Mouse (Mus musculus) adrenal gland, adult 18-20 months (tissue): ENCODE measurements around the gene March10. TPM values are rescaled to one million over a fixed set of nuclear protein-coding genes. Genes with fewer than 3 reads are reported as not detected.

Source experiments
- DNase-seq, 2 experiments: peaks; one replicate each; pipeline ENCODE4 v3.0.0; 2021 to 2022; ENCODE audit warnings: low spot score in 2 of 2
- total RNA-seq, 2 experiments: library from RNA; stranded (reverse); gene quantifications; 1 replicate in 1 of 2; 2 replicates in 1 of 2; pipeline ENCODE4 v1.2.3; 2021

March10 gene
- total RNA-seq, 2 experiments from 2014 or later: not detected

DNA sequence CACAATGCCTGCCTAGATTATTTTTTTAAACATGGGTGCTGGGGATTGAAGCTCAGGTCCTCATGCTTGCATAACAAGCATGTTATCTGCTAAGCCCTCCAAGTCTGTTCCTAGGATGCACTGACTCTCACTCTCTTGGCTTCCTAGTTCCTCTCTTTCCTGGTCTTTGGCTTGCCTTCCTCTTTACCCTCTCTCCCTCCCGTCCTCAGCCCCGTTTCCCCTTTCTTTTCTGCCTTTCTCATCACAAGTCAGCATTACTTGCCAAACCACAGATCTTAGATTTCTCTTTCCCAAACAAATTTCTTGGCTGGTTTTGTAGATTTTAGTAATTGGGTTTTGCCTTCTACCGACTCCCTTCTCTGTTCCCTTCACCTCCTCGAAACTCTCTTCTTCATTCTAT is 10.2 kb upstream of the March10 start:
- DNase-seq: no peak

DNA sequence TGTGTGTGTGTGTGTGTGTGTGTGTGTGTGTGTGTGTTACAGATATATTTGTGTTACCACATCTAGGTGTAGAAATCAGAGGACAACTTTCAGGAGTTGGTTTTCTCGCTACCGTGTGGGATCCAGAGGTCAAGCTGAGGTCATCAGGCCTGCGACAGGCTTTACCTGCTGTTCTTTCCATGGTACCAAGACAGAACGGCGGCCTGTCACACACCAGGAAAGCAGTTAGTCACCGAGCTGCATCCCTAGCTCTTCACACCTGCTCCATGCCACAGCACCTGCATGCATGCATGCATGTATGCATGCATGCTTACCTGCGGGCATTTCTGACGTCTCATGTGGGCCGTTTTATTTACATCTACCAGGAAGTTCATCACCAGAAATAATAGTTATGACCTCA is 9.0 kb upstream of the March10 start:
- no peak for DNase-seq

DNA sequence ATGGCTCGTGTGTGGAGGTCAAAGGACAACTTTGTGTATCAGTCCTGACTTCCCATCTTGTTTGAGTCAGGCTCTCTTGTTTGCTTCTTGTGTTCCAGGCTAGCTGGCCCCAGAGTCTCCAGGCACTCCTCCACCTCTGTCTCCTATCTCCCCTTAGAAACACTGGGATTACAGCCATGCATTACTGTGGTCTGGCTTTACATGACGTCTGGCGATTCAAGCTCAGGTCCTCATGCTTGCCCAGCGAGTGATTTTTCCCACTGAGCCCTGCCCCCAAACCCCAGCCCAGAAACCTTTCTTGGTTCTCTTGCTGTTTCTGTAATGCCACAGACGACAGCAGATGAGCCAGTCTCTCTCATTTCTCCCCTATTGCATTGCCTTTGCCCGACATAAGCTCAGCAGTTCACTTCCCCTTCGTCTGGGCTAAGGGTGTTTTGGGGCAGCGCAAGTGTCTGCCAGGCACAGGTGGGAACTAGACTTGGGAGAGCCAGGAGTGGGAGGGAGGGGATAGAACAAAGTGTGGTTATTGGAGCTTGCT is 8.0 kb upstream of the March10 start:
- DNase-seq: no peak

DNA sequence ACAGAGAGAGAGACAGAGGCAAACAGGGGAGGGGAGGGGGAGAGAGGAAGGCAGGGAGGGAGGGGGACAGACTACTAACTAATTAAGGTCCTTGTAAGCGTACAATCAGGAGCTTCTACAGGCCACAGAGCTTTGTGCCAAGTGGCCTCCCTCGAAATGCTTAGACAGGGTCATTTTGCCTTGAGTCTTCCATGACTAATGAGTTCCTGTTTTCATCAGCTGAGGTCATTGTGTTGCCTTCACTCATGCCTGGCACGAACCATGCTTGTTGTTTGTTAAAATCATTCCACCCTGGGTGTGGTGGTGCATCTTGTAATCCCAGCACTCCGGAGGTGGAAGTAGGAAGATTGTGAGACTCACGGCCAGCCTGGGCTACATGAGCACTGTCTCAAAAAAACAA is 3.4 kb upstream of the March10 start:
- DNase-seq: peak in 1 of 2 experiments; percentile 15

DNA sequence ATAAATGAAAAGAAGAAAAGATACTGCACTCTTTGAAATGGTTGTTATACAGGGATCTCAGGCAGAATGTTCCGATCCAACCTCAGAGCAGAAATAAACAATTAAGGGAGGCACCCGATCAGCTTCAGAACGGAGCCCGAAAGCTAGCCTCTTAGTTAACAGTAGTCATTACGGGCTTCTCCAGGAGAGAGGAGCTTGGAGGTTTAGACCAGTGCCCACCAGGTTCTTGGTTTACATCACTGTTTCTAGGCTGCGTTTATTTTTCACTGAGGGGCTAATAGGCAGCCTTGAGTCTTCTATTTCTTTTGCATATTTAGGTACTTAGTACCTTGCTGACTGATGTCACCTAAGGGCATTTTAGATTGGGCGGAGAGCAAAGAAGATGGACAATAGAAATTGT is 506 bp upstream of the March10 start:
- DNase-seq: no peak

DNA sequence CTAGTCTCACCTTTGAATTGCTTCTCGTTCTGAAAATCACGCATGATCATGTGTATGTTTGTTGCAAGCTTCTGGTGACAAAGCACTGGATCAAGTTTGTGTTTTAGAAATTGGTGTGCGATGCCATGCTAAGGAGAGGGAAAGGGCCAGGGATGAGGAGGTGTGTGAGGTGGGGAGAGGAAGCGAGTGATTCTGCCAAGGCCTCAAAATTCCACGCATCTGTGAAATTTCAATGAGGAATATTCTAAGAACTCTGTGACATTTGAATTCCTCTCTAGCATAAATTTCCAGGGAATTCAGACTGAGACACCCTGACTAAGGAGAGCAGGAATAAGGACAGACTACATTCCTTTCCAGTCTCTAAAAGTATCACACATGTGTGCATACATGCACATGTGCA is 1.4 kb downstream of the March10 start:
- no peak for DNase-seq

DNA sequence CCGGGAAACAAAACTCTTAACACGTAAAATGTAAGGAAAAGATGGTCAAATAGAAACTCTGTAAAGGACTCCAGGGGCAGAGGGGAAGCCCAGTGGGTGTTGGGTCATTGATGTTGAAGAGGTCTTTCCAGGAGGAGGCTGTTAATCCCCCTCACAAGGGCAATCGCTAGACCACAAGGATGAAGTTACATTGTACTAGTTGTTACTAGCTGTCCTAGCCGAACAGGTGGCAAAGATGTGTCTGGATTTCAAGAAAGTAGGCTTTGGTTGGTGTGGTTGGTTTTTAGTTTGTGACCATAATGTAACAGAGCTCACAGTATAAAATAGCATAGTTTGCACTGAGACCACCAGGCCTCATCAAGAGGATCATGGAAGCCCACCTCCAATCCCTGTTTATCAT is 3.5 kb downstream of the March10 start:
- DNase-seq: no peak

DNA sequence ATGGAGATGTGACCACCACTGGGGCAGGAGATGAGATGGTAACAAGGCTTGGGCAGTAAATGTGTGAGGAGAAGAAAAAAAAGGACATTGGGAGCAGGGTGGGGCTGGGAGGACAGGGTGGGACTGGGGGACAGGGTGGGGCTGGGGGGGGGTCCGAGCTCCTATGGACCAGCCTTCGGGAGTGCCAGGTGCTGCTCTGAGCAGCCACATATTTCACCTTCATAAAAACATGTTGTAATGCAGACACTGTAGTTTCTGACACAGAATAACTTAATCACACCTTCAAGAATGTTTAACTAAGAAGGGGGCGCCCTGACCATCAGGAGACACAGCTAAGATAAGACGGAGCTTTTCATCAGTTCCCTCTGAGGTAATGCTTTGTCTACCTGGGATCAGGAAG is 4.0 kb downstream of the March10 start:
- DNase-seq: no peak

DNA sequence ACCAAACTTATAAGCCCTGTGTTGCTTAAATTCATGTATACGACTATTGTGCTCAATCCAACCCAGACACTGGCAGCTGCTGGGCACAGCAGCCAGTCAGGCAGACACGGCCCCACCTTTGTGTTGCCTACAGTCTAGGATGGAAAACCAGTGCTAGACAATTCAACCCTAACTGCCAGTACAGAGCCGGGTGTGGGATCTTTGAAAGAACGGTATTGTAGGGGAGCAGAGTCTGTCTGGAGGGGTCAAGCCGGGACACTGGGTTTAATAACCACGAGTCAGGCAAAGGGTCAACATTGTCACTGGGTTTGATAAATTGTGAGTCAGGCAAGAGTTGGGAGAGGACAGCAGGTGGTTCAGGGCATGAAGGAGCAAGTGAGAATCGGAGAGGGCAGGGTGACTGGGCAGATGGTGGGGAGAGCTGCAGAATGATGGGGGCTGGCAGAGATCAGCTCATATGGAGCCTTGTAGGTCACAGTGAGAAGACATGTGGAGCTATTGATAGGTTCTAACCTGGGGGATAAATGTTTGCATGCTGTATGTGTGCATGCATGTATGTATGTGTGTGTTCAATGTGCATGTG is 4.9 kb downstream of the March10 start:
- DNase-seq: no peak

DNA sequence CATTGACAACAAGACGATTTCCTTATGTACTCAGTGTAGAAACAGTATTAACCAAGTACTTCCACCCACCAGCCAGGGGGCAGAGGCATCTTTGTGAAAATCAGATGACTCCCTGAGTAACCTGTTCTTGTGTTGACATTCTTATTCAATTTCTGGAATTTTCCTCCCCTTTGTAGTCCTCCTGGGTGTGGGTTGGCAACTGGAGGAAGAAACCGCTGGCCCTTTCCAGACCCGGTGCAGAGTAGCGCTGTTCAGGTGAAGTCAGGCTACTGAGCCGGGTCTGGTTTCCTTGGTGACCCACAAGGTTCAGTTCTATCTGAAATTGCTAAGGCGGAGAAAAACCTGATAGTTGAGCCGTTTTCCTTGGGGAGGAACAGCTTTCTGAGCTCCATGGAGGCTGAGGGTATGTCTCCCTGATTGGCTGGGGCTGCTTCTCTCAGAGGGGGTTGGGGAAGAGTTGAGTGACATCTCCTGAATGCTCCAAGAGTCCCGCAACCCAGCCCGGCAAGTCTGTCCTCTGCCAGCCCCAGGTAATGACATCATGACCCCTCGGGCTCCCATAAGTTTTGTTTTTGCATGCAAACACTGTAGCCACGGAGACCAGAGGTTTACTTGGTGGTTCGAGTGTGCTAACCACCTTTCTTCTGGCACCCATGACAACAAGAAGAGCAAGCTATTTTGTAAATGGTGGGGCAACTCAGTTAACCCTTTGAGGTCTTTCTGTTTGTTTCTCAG is 6.8 kb downstream of the March10 start:
- DNase-seq: no peak

DNA sequence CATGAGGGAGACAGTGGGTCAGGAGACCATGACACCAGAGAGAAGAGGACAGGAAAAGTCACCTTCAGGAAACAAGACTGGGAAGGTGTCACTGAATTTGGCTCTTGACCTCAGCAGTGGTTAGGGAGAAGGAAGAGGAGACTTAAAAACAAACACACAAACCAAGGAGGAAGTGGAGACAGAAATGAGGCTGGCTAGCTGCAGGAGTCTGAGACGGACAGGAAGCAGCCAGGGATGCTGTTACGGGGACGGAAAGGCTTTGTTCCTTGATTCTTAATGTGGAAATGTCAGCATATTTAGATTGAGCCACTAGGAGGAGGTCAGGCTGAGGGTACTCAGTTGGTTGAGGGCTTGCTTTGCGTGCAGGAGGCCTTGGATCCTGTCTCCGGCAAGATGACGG is 8.9 kb downstream of the March10 start:
- no peak for DNase-seq

DNA sequence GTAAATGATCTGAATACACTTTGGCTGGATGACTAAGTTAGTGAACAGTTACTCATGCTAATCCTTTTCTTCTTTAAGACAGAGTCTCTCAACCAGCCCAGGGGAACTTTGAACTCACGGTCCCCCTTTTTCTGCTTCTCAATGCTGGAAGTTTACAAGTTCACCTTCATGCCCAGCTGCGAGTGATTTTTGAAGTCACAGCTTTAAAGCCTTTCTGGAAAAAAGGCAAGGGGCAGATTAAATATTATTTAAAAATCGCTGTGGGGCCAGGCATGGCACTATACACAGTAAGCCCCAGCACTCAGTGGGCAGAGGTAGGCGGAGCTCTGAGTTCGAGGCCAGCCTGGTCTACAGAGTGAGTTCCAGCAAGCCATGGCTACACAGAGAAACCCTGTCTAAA is 10.3 kb downstream of the March10 start:
- DNase-seq: no peak

DNA sequence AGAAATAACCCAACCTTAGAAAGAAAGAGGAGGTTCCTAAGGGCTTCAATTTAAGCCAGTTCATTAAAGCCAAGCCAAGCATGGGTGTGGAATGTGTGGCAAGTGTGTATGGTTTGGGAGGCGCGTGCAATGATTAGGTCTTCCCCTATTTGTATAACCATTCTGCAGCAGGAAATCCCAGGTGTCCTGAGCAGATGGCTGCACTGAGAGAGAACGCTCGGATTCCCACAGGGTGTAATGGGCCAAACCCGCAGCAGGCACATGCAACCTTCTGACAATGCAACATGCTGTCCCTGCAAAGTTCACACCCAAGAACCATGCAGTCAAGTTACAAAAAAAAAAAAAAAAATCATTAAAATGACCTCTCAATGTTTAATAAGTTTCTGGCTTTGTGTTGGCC is 10.8 kb downstream of the March10 start:
- no peak for DNase-seq

DNA sequence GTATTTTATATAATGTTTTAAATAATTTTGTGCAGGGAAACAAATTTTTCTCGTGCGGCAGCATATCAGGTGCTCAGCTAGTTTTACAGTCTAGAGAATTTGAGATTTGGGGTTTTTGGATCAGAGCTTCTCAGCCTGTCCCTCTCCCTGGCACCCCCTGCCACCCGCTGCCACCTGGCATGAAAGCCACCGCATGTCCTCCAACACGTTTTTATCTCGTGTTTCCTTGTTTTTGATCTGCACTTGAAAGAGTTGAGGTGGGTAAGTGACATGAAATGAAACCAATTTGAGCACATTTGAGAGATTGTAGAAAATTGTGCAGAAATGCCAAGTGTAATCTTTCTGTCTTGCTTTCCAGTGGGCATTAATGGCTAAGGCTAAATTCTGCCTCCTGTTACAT is 11.6 kb downstream of the March10 start:
- no peak for DNase-seq

DNA sequence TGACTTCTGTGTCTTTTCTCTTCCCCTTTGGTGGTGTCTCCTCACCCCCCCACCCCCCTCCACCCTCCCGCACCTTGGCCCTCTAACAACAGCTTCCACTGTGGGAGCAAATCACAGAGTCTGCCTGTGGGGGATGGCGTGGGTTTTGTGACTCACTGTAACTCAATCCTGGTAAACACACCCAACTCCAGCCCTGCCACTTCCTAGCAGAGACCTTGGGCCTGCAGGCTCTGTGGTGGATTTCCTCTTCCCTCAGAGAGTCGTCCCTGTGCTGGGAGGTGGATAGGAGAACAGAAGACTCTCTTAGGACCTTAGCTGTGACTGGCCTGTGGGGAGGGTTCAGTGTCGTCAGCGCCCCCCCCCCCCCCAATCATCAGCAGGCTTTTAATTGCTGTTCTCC is 13.0 kb downstream of the March10 start:
- DNase-seq: no peak

DNA sequence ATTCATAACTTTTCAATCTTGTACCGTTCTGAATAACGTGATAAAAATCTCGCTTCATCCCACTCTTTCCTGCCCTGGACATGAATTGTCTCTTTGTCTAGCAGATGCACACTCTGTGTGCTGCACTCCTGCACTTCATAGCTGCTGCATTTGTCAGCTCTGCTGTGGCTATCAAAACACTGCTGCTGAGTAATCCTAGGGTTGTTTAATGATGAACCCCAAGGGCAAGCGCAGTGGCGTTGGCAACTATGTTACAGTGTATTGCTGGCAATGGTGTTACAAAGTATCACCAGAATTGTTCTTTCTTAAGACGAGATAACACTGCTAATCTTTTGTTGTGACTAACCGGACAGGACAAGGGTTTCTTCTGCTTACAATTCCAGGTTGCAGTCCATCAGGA is 16.7 kb downstream of the March10 start:
- no peak for DNase-seq

DNA sequence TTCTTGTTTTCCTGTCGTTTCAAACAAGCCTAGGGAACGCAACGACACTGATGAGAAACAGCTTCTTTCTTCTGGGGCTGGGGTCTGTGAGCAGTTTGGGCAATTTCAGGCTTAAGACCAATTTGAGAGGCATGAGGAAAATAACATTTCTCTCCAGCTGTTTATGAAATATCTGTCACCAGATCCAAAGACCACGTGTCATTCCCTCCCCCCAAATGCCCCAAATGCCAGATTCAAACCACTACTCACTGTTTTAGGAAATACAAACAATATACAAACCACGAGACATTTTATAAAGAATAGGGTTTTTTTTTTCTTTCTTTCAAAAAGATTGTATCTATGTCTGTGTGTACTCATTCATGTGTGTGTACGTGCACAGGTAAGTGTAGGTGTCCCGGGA is 17.6 kb downstream of the March10 start:
- DNase-seq: no peak

DNA sequence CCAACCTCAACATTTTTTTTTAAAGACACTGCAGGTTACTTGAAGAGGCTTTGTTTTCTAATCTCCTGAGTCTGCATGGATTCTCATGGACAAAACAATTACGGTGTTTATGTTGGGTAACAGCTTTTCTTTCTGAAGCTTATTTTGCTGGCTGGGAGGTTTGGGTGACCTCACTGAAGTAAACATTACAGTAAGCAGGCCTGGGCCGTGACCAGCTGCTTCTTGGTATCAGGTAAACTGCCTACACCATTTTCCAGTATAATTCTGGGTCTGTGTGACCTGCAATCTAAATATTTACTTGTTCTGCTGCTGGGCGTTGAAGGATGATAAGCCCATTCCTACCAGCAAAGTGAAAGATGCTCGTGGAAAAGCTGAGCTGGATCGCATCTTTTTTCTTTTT is 30.1 kb downstream of the March10 start:
- no peak for DNase-seq

DNA sequence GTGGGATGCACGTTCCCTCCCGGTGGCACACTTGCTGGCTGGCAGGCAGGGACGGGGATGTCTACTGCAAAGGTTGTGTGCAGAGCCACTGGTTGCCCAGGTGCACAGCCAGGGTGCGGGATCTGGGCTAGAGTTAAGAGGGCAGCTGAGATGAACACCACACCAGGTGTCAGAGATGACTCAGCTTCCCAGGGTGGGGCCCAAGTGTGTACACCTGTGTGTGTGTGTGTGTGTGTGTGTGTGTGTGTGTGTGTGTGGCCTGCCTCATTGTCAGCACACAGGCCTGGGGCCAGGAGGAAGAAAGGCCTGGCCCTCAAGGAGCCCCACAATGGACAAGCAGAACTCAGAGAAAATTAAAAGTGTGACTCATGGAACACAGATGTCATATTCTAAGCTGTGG is 31.9 kb downstream of the March10 start:
- DNase-seq: no peak

DNA sequence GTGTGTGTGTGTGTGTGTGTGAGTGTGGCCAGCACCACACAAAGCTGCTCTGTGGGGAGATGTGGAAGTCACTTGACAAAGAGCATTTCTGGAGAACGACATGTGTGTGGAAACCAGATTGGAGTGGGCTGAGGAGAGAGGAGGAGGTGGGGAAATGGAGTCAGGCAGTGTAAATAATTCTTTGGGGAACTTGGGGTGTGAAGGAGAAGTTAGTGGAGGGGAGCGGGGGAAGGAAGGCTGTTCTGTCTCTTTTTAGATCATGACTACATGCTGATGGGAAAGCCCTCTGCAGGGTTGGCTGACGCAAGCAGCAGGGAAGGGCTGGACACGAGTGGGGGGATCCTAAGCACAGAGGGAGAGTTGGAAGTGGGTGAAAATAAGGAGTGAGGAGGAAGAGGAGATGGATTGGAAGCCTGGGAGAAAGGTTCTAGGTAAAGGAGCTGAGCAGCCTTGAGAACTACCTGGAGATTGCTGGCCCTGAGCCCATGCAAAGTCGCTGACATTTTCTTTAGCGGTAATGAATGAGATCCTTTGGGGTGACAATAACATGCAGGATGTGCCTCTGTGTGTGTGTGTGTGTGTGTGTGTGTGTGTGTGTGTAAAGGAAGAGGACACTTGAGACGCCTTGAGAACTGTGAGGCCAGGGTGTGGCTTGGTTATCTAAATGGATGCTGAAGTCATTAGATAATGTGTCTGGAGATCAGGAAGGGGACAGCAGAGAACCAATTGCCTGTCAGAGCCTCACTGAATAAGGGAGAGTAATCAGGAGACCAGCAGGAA is 35.7 kb downstream of the March10 start:
- DNase-seq: peak in 1 of 2 experiments; percentile 25

DNA sequence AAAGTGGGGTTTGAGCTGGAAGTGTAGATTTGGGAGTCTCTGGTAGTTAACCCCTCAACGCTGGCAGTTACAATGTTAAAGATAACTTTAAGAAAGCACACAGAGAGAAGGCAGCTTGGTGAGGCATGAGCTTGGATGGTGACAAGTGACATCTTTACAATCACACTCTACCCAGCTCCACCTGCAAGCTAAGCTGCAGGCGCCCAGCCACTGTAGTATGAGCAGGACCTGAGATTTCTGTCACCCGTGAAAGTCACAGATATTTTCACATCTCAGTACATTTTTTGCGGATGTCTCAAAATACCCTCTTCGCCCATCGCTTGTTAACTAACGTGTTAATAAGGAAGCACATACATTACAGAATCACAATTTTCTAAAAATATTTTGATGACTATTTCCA is 36.6 kb downstream of the March10 start:
- DNase-seq: no peak

DNA sequence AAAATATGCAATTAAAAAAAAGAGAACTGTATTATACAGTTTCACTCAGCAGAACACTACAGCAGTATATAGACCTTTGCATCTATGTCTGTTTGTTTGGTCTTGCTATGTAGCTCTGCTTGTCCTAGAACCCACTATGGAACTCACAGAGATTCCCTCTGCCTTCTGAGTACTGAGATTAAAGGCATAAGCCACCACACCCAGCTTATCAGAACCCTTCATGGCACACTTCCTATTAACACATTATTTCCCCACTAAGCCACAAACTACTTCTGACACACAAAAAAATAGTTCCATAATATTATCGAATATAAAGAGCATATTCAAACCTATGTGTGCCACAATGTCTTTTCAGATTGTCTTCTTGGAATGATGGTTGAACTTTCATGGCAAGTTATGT is 42.5 kb downstream of the March10 start:
- DNase-seq: no peak
